Mouse (Mus musculus): ENCODE data around the gene Nid1.

Nid1 gene

GRCm38 (mm10) chr13:13548431-13549190, 111.3 kb downstream of the Nid1 start:
- no peak for DNase-seq

- DNase-seq, result no peak
Measured at GRCm38 (mm10) chr13:13549687-13550660, 112.6 kb downstream of the Nid1 start.

- no peak for DNase-seq
Measured at GRCm38 (mm10) chr13:13552020-13552419, 114.7 kb downstream of the Nid1 start.

GRCm38 (mm10) chr13:13553660-13554059, 116.3 kb downstream of the Nid1 start:
- DNase-seq, result no peak

GRCm38 (mm10) chr13:13555196-13555595, 117.8 kb downstream of the Nid1 start:
- no peak for DNase-seq

- no peak for DNase-seq
Measured at GRCm38 (mm10) chr13:13557001-13557743, 119.8 kb downstream of the Nid1 start.

- DNase-seq, result no peak
Measured at GRCm38 (mm10) chr13:13558251-13558650, 120.9 kb downstream of the Nid1 start.

GRCm38 (mm10) chr13:13558900-13559299, 121.5 kb downstream of the Nid1 start:
- no peak for DNase-seq

Data from kidney, adult 8-10 months (tissue).